Mouse (Mus musculus) lung, embryonic 15.5 days (tissue): ENCODE measurements at regions not wholly inside any gene's neighbourhood (a gene's known extent, or its start where the extent isn't known, plus 50 kb on each side); places are given as distances from the start of the nearest gene placed in this dataset.

Experiments
- ATAC-seq: fragments of 200-750 bp; cut with Nextera tagmentation; 2 replicates; pipeline ENCODE4 v1.8.0; 2017; ENCODE audit warnings: moderate number of reproducible peaks, borderline replicate concordance; ENCODE audit not compliant: low FRiP score, low TSS enrichment; ENCODE audit errors: extremely low read depth
- H3K27ac ChIP-seq: fragments of 300-500 bp; sonication (generic); 2 replicates; pipeline ENCODE4 v1.5.1; 2015; ENCODE audit warnings: moderate library complexity, mild to moderate bottlenecking, inconsistent platforms
- H3K27me3 ChIP-seq: fragments of 300-500 bp; sonication (generic); 2 replicates; pipeline ENCODE4 v1.6.1; 2015; ENCODE audit warnings: inconsistent platforms
- H3K36me3 ChIP-seq: fragments of 300-500 bp; sonication (generic); 2 replicates; pipeline ENCODE4 v1.6.1; 2015; ENCODE audit warnings: inconsistent platforms
- H3K4me1 ChIP-seq: fragments of 300-500 bp; sonication (generic); 2 replicates; pipeline ENCODE4 v1.6.1; 2015; ENCODE audit warnings: inconsistent platforms
- H3K4me2 ChIP-seq: fragments of 300-500 bp; sonication (generic); 2 replicates; pipeline ENCODE4 v1.6.1; 2015; ENCODE audit warnings: inconsistent platforms, mild to moderate bottlenecking, moderate library complexity
- H3K4me3 ChIP-seq: fragments of 300-500 bp; sonication (generic); 2 replicates; pipeline ENCODE4 v1.5.1; 2015; ENCODE audit warnings: mild to moderate bottlenecking, inconsistent platforms
- H3K9ac ChIP-seq: fragments of 300-500 bp; sonication (generic); 2 replicates; pipeline ENCODE4 v1.6.1; 2015; ENCODE audit warnings: inconsistent platforms
- H3K9me3 ChIP-seq: fragments of 300-500 bp; sonication (generic); 2 replicates; pipeline ENCODE4 v1.6.1; 2016; ENCODE audit warnings: inconsistent platforms
- WGBS: fragments of 180-500 bp; shearing (Covaris S2); methylation state at CpG from one replicate; pipeline ENCODE4 v1.1.7; 2015; 5-methylcytosine and 5-hydroxymethylcytosine counted together

- no peak for ATAC-seq
- no peak overlapping the region for H3K9ac ChIP-seq
- no peak overlapping the region for H3K27ac ChIP-seq
- H3K9me3 ChIP-seq: no peaks in the 10 kb centered on the region
- no peaks in the 10 kb centered on the region for H3K36me3 ChIP-seq
- no peak overlapping the region for H3K4me3 ChIP-seq
- no peak overlapping the region for H3K4me2 ChIP-seq
- 74% methylated on average over 7 of the region's 7 CpGs for WGBS
- no peaks in the 10 kb centered on the region for H3K27me3 ChIP-seq
- H3K4me1 ChIP-seq: no peaks in the 10 kb centered on the region
These were observed 55.3 kb upstream of the Plcb1 start for GRCm38 (mm10) chr2:134730547-134730946.

GRCm38 (mm10) chr2:134726713-134727112 lies 59.2 kb upstream of the Plcb1 start:
- no peak for ATAC-seq
- H3K4me2 ChIP-seq: no peak overlapping the region
- no peaks in the 10 kb centered on the region for H3K27me3 ChIP-seq
- WGBS: 62% methylated on average over 2 of the region's 2 CpGs
- H3K9me3 ChIP-seq: no peaks in the 10 kb centered on the region
- H3K36me3 ChIP-seq: no peaks in the 10 kb centered on the region
- no peak overlapping the region for H3K9ac ChIP-seq
- H3K4me1 ChIP-seq: no peaks in the 10 kb centered on the region
- H3K27ac ChIP-seq: no peak overlapping the region
- H3K4me3 ChIP-seq: no peak overlapping the region

GRCm38 (mm10) chr2:134724071-134724470 lies 61.8 kb upstream of the Plcb1 start:
- Histone ChIP-seq H3K27me3 (no peaks in the 10 kb centered on the region), H3K36me3 (no peaks in the 10 kb centered on the region), H3K9me3 (no peaks in the 10 kb centered on the region), H3K27ac (no peak overlapping the region), H3K4me1 (no peaks in the 10 kb centered on the region), H3K9ac (no peak overlapping the region), H3K4me2 (no peak overlapping the region), H3K4me3 (no peak overlapping the region)
- WGBS: 62% methylated on average over 10 of the region's 10 CpGs
- no peak for ATAC-seq

GRCm38 (mm10) chr2:134717815-134718362 lies 68.0 kb upstream of the Plcb1 start:
- H3K4me3 ChIP-seq: no peak overlapping the region
- no peaks in the 10 kb centered on the region for H3K27me3 ChIP-seq
- no peak overlapping the region for H3K9ac ChIP-seq
- 58% methylated on average over 2 of the region's 2 CpGs for WGBS
- no peak; the same call in 1 of the 2 replicates for ATAC-seq
- H3K27ac ChIP-seq: no peak overlapping the region
- H3K4me1 ChIP-seq: 0 out of 2 replicates have a peak, but pooled peaks cover 3% of the 10 kb centered on the region
- no peak overlapping the region for H3K4me2 ChIP-seq
- H3K9me3 ChIP-seq: no peaks in the 10 kb centered on the region
- no peaks in the 10 kb centered on the region for H3K36me3 ChIP-seq

GRCm38 (mm10) chr2:134716531-134716930 lies 69.3 kb upstream of the Plcb1 start:
- Histone ChIP-seq H3K36me3 (no peaks in the 10 kb centered on the region), H3K27ac (no peak overlapping the region), H3K9ac (no peak overlapping the region), H3K4me2 (no peak overlapping the region), H3K4me1 (0 out of 2 replicates have a peak, but pooled peaks cover 3% of the 10 kb centered on the region), H3K27me3 (no peaks in the 10 kb centered on the region), H3K4me3 (no peak overlapping the region), H3K9me3 (no peaks in the 10 kb centered on the region)
- WGBS: 52% methylated on average over 1 of the region's 1 CpGs
- ATAC-seq: peak; percentile 67; the same call in 1 of the 2 replicates

GRCm38 (mm10) chr2:134714001-134714400 lies 70.1 kb upstream of the Tmx4 start:
- Histone ChIP-seq H3K27me3 (no peaks in the 10 kb centered on the region), H3K27ac (no peak overlapping the region), H3K4me1 (0 out of 2 replicates have a peak, but pooled peaks cover 3% of the 10 kb centered on the region), H3K9ac (no peak overlapping the region), H3K36me3 (no peaks in the 10 kb centered on the region), H3K9me3 (no peaks in the 10 kb centered on the region), H3K4me2 (no peak overlapping the region), H3K4me3 (no peak overlapping the region)
- 85% methylated on average over 3 of the region's 3 CpGs for WGBS
- no peak for ATAC-seq

- H3K36me3 ChIP-seq: no peaks in the 10 kb centered on the region
- H3K9me3 ChIP-seq: no peaks in the 10 kb centered on the region
- H3K4me1 ChIP-seq: no peaks in the 10 kb centered on the region
- WGBS: 48% methylated on average over 1 of the region's 1 CpGs
- H3K4me3 ChIP-seq: no peak overlapping the region
- no peak overlapping the region for H3K27ac ChIP-seq
- no peaks in the 10 kb centered on the region for H3K27me3 ChIP-seq
- no peak overlapping the region for H3K9ac ChIP-seq
- no peak for ATAC-seq
- no peak overlapping the region for H3K4me2 ChIP-seq
These were observed 64.8 kb upstream of the Tmx4 start for GRCm38 (mm10) chr2:134708754-134709153.

GRCm38 (mm10) chr2:134703067-134703466 lies 59.1 kb upstream of the Tmx4 start:
- Histone ChIP-seq H3K27ac (no peak overlapping the region), H3K4me1 (no peaks in the 10 kb centered on the region), H3K4me3 (no peak overlapping the region), H3K9me3 (no peaks in the 10 kb centered on the region), H3K4me2 (no peak overlapping the region), H3K9ac (no peak overlapping the region), H3K27me3 (no peaks in the 10 kb centered on the region), H3K36me3 (no peaks in the 10 kb centered on the region)
- WGBS: 36% methylated on average over 2 of the region's 2 CpGs
- no peak; the same call in 1 of the 2 replicates for ATAC-seq

- Histone ChIP-seq H3K36me3 (no peaks in the 10 kb centered on the region), H3K9me3 (no peaks in the 10 kb centered on the region), H3K4me1 (no peaks in the 10 kb centered on the region), H3K4me2 (no peak overlapping the region), H3K4me3 (no peak overlapping the region), H3K27ac (no peak overlapping the region), H3K9ac (no peak overlapping the region), H3K27me3 (no peaks in the 10 kb centered on the region)
- 55% methylated on average over 2 of the region's 2 CpGs for WGBS
- no peak for ATAC-seq
These were observed 53.5 kb upstream of the Tmx4 start for GRCm38 (mm10) chr2:134697424-134697823.

- Histone ChIP-seq H3K27me3 (no peaks in the 10 kb centered on the region), H3K27ac (no peak overlapping the region), H3K36me3 (no peaks in the 10 kb centered on the region), H3K9me3 (no peaks in the 10 kb centered on the region), H3K4me1 (no peaks in the 10 kb centered on the region), H3K9ac (no peak overlapping the region), H3K4me2 (no peak overlapping the region), H3K4me3 (no peak overlapping the region)
- ATAC-seq: no peak
- 73% methylated on average over 2 of the region's 2 CpGs for WGBS
These were observed 52.4 kb upstream of the Tmx4 start for GRCm38 (mm10) chr2:134696394-134696793.
